ENCODE assay signal across 9 mouse cellular contexts in genomic region chr11:100387589-100388375, GRCm38 (mm10). TPM values are rescaled to one million over a fixed set of nuclear protein-coding genes. Genes with fewer than 3 reads are reported as not detected.
A peak's percentile ranks its signal among the peaks of the same experiment; 100 is the strongest.
DNase-seq lines count a peak whose midpoint lies in the region; ATAC-seq lines count a peak whose summit lies in the region.
"Had no signal": no experiment of that assay in that cellular context is flagged by ENCODE, and none has a peak within 500 bp of the region (broad histone marks: within the 10 kb centered on the region; RNA-seq: fewer than 3 reads in every experiment).

No protein-coding gene starts in this region.

- peak; percentile 71 for ATAC-seq in frontal cortex, adult (ENCODE audit: low TSS enrichment)
- peak; percentile 47 for ATAC-seq in heart, embryonic 12.5 days (ENCODE audit: insufficient number of reproducible peaks, low FRiP score)
- ATAC-seq: Patski had no signal

- no peaks in the 10 kb centered on the region for H3K27me3 ChIP-seq in heart, embryonic 12.5 days (replicated peaks)
- H3K27me3 ChIP-seq: Patski had no signal

- H3K27ac ChIP-seq in brown adipose tissue, adult 24 weeks (replicated peaks; ENCODE audit: low read depth, low read length): peak overlapping the region; percentile 95
- H3K27ac ChIP-seq in heart, embryonic 12.5 days (ENCODE audit: poor library complexity, severe bottlenecking): peak overlapping the region; percentile 92

- WGBS in heart, embryonic 12.5 days: 26% methylated on average over 14 of the region's 14 CpGs

- no peaks in the 10 kb centered on the region for H3K9me3 ChIP-seq in heart, embryonic 12.5 days (replicated peaks)

- peak overlapping the region; percentile 46 for H3K9ac ChIP-seq in heart, embryonic 12.5 days

- H3K4me3 ChIP-seq in brown adipose tissue, adult 24 weeks (ENCODE audit: insufficient read depth, low read depth, low read length): peak overlapping the region; percentile 39
- no peak overlapping the region for H3K4me3 ChIP-seq in heart, embryonic 12.5 days

- no peak for DNase-seq in frontal cortex, postnatal 14 days (ENCODE audit: low spot score in 2 of 2)
- peak; percentile 72 to 76 for DNase-seq in kidney, postnatal 36 days
- DNase-seq in right cerebral cortex, postnatal 14 days: peak; percentile 39
- DNase-seq in urinary bladder, postnatal 10 days (ENCODE audit: low spot score): no peak
- DNase-seq in spleen, postnatal 14 days (ENCODE audit: low spot score in 2 of 2): no peak

- peaks cover 21% of the 10 kb centered on the region for H3K4me1 ChIP-seq in brown adipose tissue, adult 24 weeks (ENCODE audit: control insufficient read depth, insufficient read depth, insufficient read length, low read length)
- peaks cover 67% of the 10 kb centered on the region for H3K4me1 ChIP-seq in heart, embryonic 12.5 days (replicated peaks)

- peaks cover 48% of the 10 kb centered on the region for H3K36me3 ChIP-seq in heart, embryonic 12.5 days

- H3K4me2 ChIP-seq in heart, embryonic 12.5 days: peak overlapping the region; percentile 51

RNA-seq across cellular contexts. Expression of gene Jup, which starts 9.8 kb away (rescaled TPM):
- polyA plus RNA-seq in brown adipose tissue, adult 24 weeks (2012; ENCODE audit: insufficient read depth, insufficient read length, missing spikeins): 24.9 and 31.0 TPM in 2 replicates
- polyA plus RNA-seq in heart, embryonic 12.5 days (2016; fragmentation: Nextera tagmentation; extraction: Ambion mirVana): 107 and 109 TPM in 2 replicates

RNA-seq across cellular contexts. Expression of gene P3h4, which starts 26.9 kb away (rescaled TPM):
- 5.7 and 9.8 TPM in 2 replicates for polyA plus RNA-seq in brown adipose tissue, adult 24 weeks (2012; ENCODE audit: insufficient read depth, insufficient read length, missing spikeins)
- 69.7 and 78.3 TPM in 2 replicates for polyA plus RNA-seq in heart, embryonic 12.5 days (2016; fragmentation: Nextera tagmentation; extraction: Ambion mirVana)

RNA-seq across cellular contexts. Expression of gene Fkbp10, which starts 27.7 kb away (rescaled TPM):
- polyA plus RNA-seq in brown adipose tissue, adult 24 weeks (2012; ENCODE audit: insufficient read depth, insufficient read length, missing spikeins): 1.7 and 3.3 TPM in 2 replicates
- polyA plus RNA-seq in heart, embryonic 12.5 days (2016; fragmentation: Nextera tagmentation; extraction: Ambion mirVana): 114 and 124 TPM in 2 replicates

RNA-seq across cellular contexts. Expression of gene Hap1, which starts 31.9 kb away (rescaled TPM):
- not detected in 2 replicates for polyA plus RNA-seq in brown adipose tissue, adult 24 weeks (2012; ENCODE audit: insufficient read depth, insufficient read length, missing spikeins)
- 11.1 and 12.3 TPM in 2 replicates for polyA plus RNA-seq in heart, embryonic 12.5 days (2016; fragmentation: Nextera tagmentation; extraction: Ambion mirVana)

RNA-seq across cellular contexts. Expression of gene Gast, which starts 53.6 kb away (rescaled TPM):
- polyA plus RNA-seq in brown adipose tissue, adult 24 weeks (2012; ENCODE audit: insufficient read depth, insufficient read length, missing spikeins): not detected in 2 replicates
- not detected in 2 replicates for polyA plus RNA-seq in heart, embryonic 12.5 days (2016; fragmentation: Nextera tagmentation; extraction: Ambion mirVana)
- polyA plus RNA-seq: Patski had no signal

Comparison
In these comparisons a context has a peak if more than half of its experiments do, and no peak if none do; other contexts are left out.
1. DNase-seq: peak in kidney, postnatal 36 days (2 of 2) and right cerebral cortex, postnatal 14 days (single experiment); none in frontal cortex, postnatal 14 days (0 of 2), urinary bladder, postnatal 10 days (single experiment) and spleen, postnatal 14 days (0 of 2).
2. RNA of gene Fkbp10, which starts 27.7 kb away (polyA plus RNA-seq): 114 to 124 TPM in heart, embryonic 12.5 days; 1.7 to 3.3 TPM in brown adipose tissue, adult 24 weeks; every median in the first group is over 10 times any median in the second.